Mouse (Mus musculus) lung, postnatal 4 days (tissue): ENCODE data around the gene Ikzf3.

ENCODE experiments used
- DNase-seq, 2 experiments: peaks; one replicate each; pipeline ENCODE4 v3.0.0; 2021

The Ikzf3 gene

GRCm38 (mm10) chr11:98510125-98510524 lies 35.7 kb downstream of the Ikzf3 start:
- DNase-seq, result no peak

- peak; percentile 49 to 84 for DNase-seq
Observed at GRCm38 (mm10) chr11:98509434-98509833, 36.4 kb downstream of the Ikzf3 start.

GRCm38 (mm10) chr11:98504926-98505325 lies 40.9 kb downstream of the Ikzf3 start:
- no peak for DNase-seq

- no peak for DNase-seq
Observed at GRCm38 (mm10) chr11:98497388-98498288, 48.2 kb downstream of the Ikzf3 start.

GRCm38 (mm10) chr11:98495176-98495719 lies 50.6 kb downstream of the Ikzf3 start:
- no peak for DNase-seq

- no peak for DNase-seq
Observed at GRCm38 (mm10) chr11:98493394-98493793, 52.4 kb downstream of the Ikzf3 start.

- no peak for DNase-seq
Observed at GRCm38 (mm10) chr11:98492959-98493358, 52.9 kb downstream of the Ikzf3 start.

- no peak for DNase-seq
Observed at GRCm38 (mm10) chr11:98491571-98491970, 54.3 kb downstream of the Ikzf3 start.

GRCm38 (mm10) chr11:98488540-98489234 lies 57.1 kb downstream of the Ikzf3 start:
- no peak for DNase-seq

- DNase-seq, result no peak
Observed at GRCm38 (mm10) chr11:98487526-98488040, 58.2 kb downstream of the Ikzf3 start.

- DNase-seq, result no peak
Observed at GRCm38 (mm10) chr11:98485749-98486148, 60.1 kb downstream of the Ikzf3 start.

GRCm38 (mm10) chr11:98482067-98482466 lies 63.8 kb downstream of the Ikzf3 start:
- DNase-seq, result no peak

- no peak for DNase-seq
Observed at GRCm38 (mm10) chr11:98481231-98481630, 64.6 kb downstream of the Ikzf3 start.

GRCm38 (mm10) chr11:98479940-98480497 lies 65.8 kb downstream of the Ikzf3 start:
- DNase-seq, result no peak

GRCm38 (mm10) chr11:98479026-98479939 lies 66.5 kb downstream of the Ikzf3 start:
- no peak for DNase-seq

- DNase-seq, result no peak
Observed at GRCm38 (mm10) chr11:98477011-98477701, 68.7 kb downstream of the Ikzf3 start.

- DNase-seq, result no peak
Observed at GRCm38 (mm10) chr11:98476434-98476807, 69.4 kb downstream of the Ikzf3 start.

- DNase-seq, result no peak
Observed at GRCm38 (mm10) chr11:98475630-98476433, 70.0 kb downstream of the Ikzf3 start.

GRCm38 (mm10) chr11:98474967-98475366 lies 70.9 kb downstream of the Ikzf3 start:
- DNase-seq, result no peak

GRCm38 (mm10) chr11:98473916-98474479 lies 71.8 kb downstream of the Ikzf3 start:
- DNase-seq, result no peak
